Mouse (Mus musculus) bone marrow macrophage, adult 2 months (primary cell): ENCODE data around the gene Slc9b1.

Experiments
- CTCF ChIP-seq: IDR thresholded peaks from 2 replicates; pipeline ENCODE4 v1.5.1; 2012; ENCODE audit warnings: low read depth, mild to moderate bottlenecking, low read length, moderate library complexity
- POLR2A ChIP-seq: IDR thresholded peaks from 2 replicates; pipeline ENCODE4 v1.6.1; 2012; ENCODE audit warnings: mild to moderate bottlenecking, low read depth, low read length, borderline replicate concordance

DNA sequence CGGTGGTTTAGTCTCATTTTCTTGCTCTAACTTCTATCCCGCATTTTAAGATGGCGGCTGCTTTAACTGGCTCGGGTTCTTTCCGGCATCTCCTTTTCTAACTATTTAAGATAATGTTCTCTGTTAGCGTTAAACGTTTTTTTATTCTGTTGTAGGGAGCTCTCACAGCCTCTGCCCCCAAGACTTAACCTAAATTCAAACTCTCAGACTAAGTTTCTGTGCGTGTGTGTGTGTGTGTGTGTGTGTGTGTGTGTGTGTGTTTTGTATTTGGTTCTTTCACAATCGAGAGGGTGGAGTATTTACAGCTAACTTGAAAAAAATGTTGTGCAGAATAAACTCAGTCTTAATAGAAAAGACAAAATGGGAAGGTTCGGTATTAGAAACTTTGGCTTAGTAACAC is 92.8 kb downstream of the Slc9b1 start:
- TF ChIP-seq CTCF, result no peak
- TF ChIP-seq POLR2A, result no peak
